Mouse (Mus musculus): Measurements from ENCODE around the gene Sp2.
A peak's percentile ranks its signal among the peaks of the same experiment; 100 is the strongest.

Gene Sp2

DNA sequence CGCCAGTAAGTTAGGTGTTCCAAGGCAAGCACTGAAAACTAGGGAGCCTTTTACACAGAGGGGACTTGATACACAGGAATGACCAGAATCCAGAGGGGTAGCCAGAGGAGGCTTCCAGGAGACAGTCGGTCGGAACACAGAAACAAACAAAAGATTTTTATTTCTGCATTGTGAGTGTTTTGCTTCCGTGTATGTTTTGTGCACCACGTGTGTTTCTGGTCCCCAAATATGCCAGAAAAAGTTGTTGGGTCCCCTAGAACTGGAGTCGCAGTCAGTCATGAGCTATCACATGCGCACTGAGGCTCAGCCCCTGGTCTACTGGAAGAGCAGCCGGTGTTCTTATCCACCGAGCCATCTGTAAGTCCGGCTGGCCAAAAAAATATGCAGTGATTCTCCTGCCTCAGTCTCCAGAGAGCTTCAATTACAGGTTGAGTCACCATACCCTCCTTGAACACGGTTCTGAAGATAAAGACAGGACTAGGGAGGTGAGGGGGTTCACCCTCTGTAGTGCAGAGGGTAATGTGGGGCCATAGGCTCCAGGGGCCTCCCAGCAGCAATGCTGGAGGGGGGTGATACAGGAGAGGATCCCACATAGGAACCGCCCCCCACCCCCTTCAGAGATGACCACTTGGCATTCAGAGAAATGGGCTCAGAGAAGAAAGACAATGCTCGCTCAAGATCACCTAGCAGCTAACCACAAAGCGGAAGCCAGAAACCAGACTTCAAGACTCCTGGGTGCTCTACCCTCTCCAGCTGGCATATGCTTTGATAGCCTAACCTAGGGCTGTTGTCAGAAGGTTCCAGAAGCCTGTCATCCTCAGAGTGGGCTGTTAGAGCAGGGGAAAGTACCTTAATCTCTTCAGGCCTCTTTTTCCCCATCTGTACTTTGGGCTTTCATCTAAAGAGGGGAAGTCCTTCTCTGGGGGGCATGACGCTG is 13.3 kb upstream of the Sp2 start:
- peak; percentile 43 to 82 for DNase-seq

GRCm38 (mm10) chr11:96995031-96995430 is 12.3 kb upstream of the Sp2 start:
- no peak for DNase-seq

DNA sequence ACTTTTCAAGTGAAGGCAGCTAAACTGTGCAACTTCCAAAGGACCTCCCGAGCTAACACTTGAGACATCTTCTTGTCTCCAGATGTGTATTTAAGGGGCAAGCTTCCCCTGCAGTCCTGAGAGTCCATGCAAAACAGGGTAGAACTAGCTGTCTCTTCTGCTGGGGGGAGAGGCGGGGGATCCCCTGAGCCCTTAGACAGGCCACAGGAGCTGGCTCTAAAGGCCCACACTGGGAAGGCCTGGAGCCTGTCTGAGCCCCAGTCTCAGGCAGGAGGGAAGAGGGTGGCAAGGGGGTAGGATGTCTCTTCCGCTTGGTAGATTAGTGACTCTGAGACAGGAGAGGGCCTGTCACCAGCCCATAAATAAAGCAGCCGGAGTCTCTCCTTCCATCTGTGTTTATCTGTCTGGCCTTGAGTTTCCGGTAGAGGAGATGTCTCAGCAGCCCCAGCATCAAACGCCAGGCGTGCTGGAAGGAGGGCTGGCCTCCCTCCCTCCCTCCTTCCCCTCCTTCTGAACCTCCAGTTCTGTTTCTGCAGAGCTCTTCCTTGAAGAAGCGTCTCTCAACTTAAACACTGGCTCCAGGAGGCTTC is 10.1 kb upstream of the Sp2 start:
- DNase-seq: no peak

DNA sequence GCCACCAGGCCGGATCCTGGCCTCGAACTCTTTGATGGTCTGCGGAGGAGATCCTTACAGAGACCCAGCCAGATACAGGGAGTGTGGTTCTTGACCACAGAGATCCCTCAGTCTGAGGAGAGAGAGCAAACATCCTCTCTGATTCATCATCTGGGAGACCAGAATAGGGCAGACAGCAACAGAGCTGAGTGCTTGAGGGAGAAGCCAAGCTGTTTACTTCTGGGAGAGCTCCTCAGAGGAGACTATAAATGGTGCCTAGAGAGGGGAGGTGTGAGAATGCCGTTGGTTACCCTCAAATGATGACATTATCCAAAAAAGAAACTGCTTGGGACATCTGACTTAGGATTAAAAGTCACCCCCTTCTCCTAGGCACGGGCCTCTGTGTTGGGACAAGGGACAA is 8.7 kb upstream of the Sp2 start:
- no peak for DNase-seq

DNA sequence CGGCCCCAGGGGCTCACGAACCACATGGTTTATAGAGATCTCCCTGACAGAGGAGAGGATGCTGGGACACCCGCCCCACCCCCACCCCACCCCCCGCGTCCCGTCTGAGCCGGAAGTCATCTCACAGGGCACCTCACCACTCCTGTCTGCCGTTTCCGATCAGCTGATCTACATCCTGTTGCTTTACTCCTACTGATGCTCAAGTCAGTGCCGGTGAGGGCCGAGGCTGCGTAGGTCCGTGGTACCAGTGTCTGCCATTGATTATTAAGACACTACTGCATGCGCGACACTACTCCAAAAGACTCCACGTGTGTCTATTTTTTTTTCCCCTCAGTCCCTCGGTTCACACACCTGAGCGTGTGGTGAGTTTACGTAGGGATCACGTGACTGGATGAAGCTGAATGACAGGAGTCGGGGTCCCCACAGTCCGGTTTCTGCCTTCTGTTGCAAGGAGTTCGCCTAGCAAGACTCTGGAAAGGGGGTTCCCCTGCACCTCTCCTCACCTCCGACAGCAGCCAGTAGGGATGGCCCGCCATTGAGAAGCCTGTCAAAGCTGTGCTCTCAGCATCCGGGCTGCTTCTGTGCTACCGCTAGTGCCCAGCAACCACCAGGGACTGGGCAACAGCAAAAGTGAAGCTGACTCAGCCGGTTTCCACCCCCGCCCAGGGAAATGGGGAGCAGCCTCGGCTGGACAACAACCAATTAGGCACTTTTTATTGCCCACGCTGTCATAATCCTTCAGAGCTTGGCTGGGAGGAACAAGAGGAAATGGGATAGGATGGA is 5.3 kb upstream of the Sp2 start:
- DNase-seq: peak; percentile 46 to 74

DNA sequence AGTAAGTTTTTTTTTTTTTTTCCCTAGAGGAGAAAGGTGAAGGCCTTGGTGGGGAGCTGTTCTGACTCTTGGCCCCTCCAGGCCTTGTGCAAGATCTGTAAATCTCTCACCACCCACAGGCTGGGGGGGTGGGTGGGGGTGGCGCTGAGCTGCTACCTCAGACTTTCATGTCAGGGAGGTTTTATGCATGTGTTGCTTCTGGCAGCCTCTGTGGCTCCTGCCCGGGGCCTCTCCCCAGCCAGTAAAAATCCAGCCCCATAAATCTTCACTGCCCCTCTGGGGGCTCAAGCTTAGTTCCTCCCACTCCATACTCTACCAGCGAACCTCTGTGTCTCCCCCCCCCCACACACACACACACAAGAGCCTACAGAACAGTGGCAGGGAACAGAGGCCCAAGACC is 3.7 kb upstream of the Sp2 start:
- DNase-seq: no peak

- peak in 1 of 2 experiments; percentile 13 for DNase-seq
Observed at GRCm38 (mm10) chr11:96984903-96985302, 2.1 kb upstream of the Sp2 start.

- peak; percentile 69 to 77 for DNase-seq
Observed at GRCm38 (mm10) chr11:96982355-96982754, 404 bp downstream of the Sp2 start.

- DNase-seq: peak in 1 of 2 experiments; percentile 12
Observed at GRCm38 (mm10) chr11:96981461-96981860, 1.3 kb downstream of the Sp2 start.

DNA sequence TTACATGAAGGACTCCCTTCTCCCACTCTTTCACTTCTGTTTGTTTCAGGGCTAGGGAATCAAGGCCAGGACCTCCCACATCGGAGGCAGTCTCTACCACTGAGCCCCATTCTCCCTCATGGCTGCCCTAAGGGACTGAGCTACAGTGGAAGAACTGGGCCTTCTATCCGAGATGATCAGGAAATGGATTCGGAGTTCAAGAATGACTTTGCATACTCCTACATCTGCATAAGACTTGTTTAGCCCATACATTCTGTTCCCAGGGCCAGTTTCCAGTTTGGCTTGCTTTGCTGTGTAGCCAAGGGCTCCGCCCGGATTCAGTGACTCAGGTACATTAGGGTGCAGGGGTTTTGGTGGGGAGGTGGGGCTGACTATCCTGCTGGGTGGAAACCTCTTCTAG is 2.7 kb downstream of the Sp2 start:
- DNase-seq: peak in 1 of 2 experiments; percentile 3

- DNase-seq: peak in 1 of 2 experiments; percentile 7
Observed at GRCm38 (mm10) chr11:96979329-96979728, 3.4 kb downstream of the Sp2 start.

- DNase-seq: peak in 1 of 2 experiments; percentile 40
Observed at GRCm38 (mm10) chr11:96978401-96979246, 4.1 kb downstream of the Sp2 start.

DNA sequence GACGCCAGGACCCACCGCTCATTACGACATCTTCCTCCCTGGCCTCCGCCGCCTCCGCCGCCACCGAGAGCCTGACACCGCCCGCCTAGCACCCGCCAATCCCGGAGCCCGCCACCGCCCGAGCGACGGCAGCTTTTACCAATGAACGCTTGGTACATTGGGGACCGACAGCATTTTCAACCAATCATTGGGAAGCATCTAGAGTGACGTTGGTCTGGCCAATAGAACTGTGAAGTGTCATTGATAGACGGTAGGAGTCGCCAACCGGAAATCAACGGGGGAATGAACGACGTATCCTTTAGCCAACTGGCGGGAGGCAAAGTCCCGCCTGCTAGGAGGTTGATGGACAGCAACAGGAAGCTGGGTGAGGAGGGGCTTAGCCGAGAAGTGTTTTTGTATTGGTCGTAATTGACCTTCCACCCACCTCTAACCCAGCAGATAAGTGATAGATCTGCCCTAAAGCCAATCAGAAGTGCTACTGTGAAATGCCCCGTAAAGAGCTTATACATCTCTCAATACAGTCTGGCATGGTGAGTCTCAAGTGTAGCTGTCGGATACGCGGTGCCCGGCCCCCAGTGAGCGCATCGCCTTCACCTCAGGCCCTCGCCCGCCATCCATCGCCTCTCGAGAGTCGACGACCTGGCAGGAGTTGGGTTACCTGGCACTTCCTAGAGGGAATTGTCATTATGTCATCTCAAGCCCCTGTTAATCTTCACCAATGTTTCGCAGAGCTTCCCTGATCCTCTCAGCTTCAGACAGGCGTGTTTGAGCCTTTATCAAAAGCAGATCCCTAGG is 5.0 kb downstream of the Sp2 start:
- DNase-seq: peak; percentile 98 to 99

DNA sequence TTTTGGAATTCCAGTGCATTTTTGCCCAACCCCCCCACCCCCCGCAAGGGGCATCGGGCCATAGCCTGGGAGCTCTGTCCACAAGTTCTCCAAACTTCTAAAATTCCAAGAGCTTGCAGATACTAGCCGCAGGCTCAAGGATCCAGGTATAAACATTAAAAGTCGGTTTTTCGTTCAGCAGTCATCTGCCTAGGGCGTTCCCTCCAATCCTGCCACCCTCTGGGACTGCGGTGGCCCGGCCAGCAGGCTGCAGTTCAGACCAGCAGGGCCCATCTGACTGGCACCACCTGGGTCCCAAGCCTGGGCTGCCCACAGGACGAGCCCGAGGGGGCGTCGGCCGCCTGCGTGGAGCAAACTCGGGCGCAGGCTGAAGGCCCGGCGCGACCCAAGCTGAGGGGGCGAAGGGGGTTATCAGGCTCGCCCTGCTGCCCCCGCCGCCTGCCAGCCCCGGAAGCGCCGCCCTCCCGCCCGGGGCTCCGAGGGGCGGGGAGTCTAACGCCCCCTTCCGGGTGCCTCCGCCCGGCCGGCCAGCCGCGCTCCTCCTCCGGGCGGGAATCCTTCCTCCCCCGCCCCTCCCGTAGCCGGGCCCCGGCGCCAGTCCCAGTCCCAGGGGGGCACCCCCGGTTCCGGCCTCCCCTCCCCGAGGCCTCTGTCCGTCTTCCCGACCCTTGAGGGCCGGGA is 5.7 kb downstream of the Sp2 start:
- peak; percentile 75 to 77 for DNase-seq

DNA sequence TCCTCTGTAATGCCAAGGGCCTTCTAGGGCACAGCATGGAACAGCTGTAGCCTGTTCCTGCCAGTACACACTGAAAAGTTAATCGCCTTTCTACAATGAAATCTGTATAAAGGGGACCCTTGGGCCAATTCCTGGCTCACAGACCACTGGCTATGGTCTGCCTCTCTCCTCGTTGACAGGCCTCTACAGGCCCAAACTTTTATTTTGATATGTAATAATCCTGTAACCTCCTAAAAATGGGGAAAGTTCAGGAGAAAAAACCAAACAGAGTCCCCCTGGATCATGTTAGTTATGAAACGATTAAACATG is 6.4 kb downstream of the Sp2 start:
- no peak for DNase-seq

- no peak for DNase-seq
Observed at GRCm38 (mm10) chr11:96975511-96976378, 7.0 kb downstream of the Sp2 start.

DNA sequence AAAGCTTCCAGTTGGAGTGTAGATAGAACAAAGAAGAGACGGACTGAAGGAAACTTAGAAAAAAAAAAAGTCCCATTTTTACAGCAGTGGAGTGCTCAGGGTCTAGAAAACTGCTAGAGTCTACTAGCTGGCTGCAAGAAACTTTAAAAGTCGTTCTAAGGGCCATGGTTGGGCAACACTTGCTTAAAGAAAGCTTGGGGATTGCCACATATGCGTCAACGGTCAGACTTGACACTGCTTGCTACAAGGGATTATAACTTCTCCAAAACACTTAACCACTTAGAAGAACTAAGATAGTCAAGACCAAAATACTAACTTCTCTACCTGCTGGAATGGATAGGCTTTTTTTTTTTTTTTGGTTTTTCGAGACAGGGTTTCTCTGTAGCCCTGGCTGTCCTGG is 7.9 kb downstream of the Sp2 start:
- no peak for DNase-seq

DNA sequence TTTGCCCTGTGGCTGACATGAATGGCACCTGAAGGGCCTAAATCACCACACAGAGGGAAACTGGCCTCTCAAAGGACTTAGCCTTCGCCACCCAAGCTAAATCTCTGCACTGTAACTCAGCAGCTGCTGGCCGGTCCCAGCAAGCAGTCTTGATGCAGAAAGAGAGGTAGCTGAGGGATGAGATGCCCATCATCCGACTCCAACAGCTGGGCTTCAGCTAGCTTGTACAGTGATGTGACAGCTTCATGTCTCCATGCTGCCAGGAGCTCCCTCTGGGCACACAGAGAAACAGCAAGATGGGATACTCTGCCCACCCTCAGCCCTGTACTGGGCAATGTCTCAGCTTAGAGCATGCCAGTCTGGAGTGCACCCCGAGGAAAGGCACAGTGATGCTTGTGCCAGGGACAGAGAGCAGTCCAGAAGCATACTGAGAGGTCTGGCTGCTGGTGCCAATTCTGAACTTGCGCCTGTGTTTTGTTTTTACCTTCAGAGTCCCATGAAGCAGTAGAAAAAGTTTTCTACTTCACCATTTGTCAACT is 9.3 kb downstream of the Sp2 start:
- no peak for DNase-seq

- DNase-seq: no peak
Observed at GRCm38 (mm10) chr11:96972906-96973305, 9.9 kb downstream of the Sp2 start.

DNA sequence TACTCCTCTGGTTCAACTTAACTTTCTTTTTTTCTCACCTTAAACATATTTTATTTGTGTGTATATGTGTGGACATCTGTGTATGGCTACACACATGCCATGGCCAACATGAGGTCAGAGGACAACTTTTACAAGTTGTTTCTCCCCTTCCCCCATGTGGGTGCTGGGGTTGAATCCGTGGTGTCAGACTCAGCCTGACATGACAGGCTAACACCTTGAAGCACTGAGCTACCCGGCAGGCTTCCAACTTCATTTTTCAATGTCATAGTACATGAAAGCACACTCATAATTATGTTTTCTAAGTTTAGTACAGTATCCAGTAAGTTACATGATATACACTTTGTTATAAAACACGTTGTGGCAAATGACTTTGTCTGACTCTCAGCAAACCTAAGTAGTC is 12.4 kb downstream of the Sp2 start:
- DNase-seq: no peak
